Mouse (Mus musculus) hindbrain, embryonic 15.5 days (tissue): ENCODE measurements around the gene Lrfn3. TPM values are rescaled to one million over a fixed set of nuclear protein-coding genes. Genes with fewer than 3 reads are reported as not detected.

Experiments used
- ATAC-seq: fragments of 200-750 bp; cut with Nextera tagmentation; 2 replicates; pipeline ENCODE4 v1.8.0; 2017; ENCODE audit warnings: low read depth, moderate number of reproducible peaks, moderate TSS enrichment; ENCODE audit not compliant: low FRiP score
- H3K27ac ChIP-seq: fragments of 300-500 bp; sonication (generic); replicated peaks from 2 replicates; pipeline ENCODE4 v1.5.1; 2015; ENCODE audit warnings: mild to moderate bottlenecking, inconsistent platforms
- H3K27me3 ChIP-seq: fragments of 300-500 bp; sonication (generic); 2 replicates; pipeline ENCODE4 v1.6.1; 2015; ENCODE audit warnings: control low read depth, inconsistent platforms
- H3K36me3 ChIP-seq: fragments of 300-500 bp; sonication (generic); 2 replicates; pipeline ENCODE4 v1.6.1; 2015; ENCODE audit warnings: control low read depth, inconsistent platforms
- H3K4me1 ChIP-seq: fragments of 300-500 bp; sonication (generic); replicated peaks from 2 replicates; pipeline ENCODE4 v1.6.1; 2015; ENCODE audit warnings: control low read depth, inconsistent platforms
- H3K4me2 ChIP-seq: fragments of 300-500 bp; sonication (generic); 2 replicates; pipeline ENCODE4 v1.6.1; 2015; ENCODE audit warnings: moderate library complexity, mild to moderate bottlenecking, inconsistent platforms
- H3K4me3 ChIP-seq: fragments of 300-500 bp; sonication (generic); 2 replicates; pipeline ENCODE4 v1.5.1; 2015; ENCODE audit warnings: mild to moderate bottlenecking, inconsistent platforms
- H3K9ac ChIP-seq: fragments of 300-500 bp; sonication (generic); 2 replicates; pipeline ENCODE4 v1.6.1; 2015; ENCODE audit warnings: inconsistent platforms
- H3K9me3 ChIP-seq: fragments of 300-500 bp; sonication (generic); 2 replicates; pipeline ENCODE4 v1.6.1; 2016; ENCODE audit warnings: control low read depth, inconsistent platforms
- WGBS: fragments of 180-500 bp; shearing (Covaris S2); methylation state at CpG from one replicate; pipeline ENCODE4 v1.1.7; 2015; 5-methylcytosine and 5-hydroxymethylcytosine counted together
- polyA plus RNA-seq: library from polyadenylated mRNA; unstranded; fragments of >200 nt; fragmentation: Nextera tagmentation; extraction: Ambion mirVana; gene quantifications from 2 replicates; pipeline ENCODE4 v1.2.1, GENCODE M21; 2015

Lrfn3 gene
- polyA plus RNA-seq, 1 experiment from 2014 or later, result 15.7 TPM

DNA sequence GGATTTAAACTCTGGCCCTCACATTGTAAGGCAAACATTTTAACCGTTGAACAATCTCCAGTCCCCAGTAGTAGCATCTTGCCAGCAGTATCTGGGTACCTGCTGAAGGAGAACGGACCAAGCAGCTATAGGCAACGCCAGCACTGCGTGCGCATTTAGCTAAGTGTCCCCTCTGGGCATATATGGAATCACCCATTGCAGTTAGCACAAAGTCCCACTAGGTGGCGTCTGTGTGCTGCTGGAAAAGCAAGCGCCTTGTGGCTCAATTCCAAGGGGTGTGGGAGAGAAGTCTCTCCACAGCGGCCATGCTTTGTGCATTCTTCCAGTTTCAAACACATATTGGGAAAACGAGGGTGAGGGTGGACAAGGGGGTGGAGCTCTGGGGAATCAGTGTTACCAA is 26.2 kb downstream of the Lrfn3 start:
- Histone ChIP-seq H3K36me3 (no peaks in the 10 kb centered on the region), H3K4me2 (no peak overlapping the region; the same call in 1 of the 2 replicates), H3K27me3 (peaks cover 22% of the 10 kb centered on the region), H3K27ac (no peak overlapping the region), H3K9ac (no peak overlapping the region), H3K9me3 (no peaks in the 10 kb centered on the region), H3K4me3 (no peak overlapping the region), H3K4me1 (peaks cover 32% of the 10 kb centered on the region)
- WGBS, result under 1% methylated on average over 9 of the region's 9 CpGs
- peak; percentile 40; the same call in 1 of the 2 replicates for ATAC-seq

DNA sequence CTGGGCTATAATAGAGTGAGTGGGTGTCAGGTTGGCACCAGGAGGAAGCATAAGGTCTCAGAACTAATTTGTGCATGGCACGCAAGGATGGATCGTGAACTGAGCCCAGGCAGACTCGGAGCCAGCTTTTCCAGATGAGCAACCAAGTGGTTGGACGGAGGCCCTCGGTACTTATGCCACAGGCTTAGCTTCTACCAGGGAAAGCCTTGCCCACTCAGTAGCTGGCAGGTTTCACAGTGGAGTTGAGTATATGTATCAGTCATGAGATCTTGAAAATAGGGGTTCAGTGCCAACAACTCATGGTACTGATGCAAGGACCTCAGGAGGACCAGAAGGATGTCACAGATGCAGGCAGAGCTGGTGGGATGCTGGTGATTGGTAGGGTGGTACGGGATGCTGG is 26.9 kb downstream of the Lrfn3 start:
- Histone ChIP-seq H3K27ac (no peak overlapping the region), H3K4me2 (no peak overlapping the region), H3K4me1 (peaks cover 33% of the 10 kb centered on the region), H3K9me3 (no peaks in the 10 kb centered on the region), H3K36me3 (no peaks in the 10 kb centered on the region), H3K4me3 (no peak overlapping the region), H3K27me3 (peaks cover 22% of the 10 kb centered on the region), H3K9ac (no peak overlapping the region)
- no peak for ATAC-seq
- 68% methylated on average over 6 of the region's 6 CpGs for WGBS

DNA sequence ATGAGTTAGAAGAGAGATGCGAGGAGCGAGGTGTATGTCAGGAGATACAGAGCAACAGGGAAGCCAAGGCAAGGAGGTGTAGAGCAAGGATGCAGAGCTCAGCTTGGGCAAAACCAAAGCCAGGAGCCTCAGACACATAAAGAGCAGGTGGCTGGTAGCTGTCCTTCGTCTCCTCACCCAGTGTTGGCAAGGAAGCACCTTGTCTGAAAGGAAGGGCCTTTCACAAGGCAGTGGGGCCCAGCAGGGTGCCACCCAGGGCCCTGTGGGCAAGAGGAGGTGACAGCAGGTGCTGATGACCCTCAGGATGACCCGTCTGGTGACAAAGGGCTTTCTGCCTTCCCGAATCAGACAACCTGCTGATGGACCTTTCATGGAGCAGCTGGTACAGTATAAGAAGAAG is 28.0 kb downstream of the Lrfn3 start:
- no peak overlapping the region for H3K4me3 ChIP-seq
- H3K27me3 ChIP-seq, result peaks cover 22% of the 10 kb centered on the region
- H3K4me1 ChIP-seq, result peaks cover 33% of the 10 kb centered on the region
- no peak overlapping the region for H3K9ac ChIP-seq
- ATAC-seq, result no peak
- no peak overlapping the region for H3K27ac ChIP-seq
- no peak overlapping the region for H3K4me2 ChIP-seq
- no peaks in the 10 kb centered on the region for H3K36me3 ChIP-seq
- H3K9me3 ChIP-seq, result no peaks in the 10 kb centered on the region
- WGBS, result 60% methylated on average over 5 of the region's 5 CpGs

DNA sequence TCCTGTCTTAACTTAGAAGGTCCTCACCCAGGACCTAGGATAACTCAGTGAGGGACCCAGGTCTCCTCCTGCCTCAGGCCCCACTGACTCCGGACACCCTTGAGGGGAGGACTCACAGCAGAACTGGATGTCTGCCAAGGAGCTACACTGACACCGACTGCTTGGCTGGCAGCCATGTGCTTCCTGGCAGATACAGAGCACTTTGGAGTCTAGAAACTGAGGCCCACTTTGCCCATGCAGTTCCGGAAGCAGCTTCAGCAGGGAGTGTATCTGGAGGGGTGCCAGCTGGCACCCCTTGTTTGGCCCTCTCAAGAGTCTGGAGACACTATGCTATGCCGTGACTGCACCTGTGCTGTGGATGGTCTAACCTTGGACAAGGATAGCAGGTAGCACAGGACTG is 29.1 kb downstream of the Lrfn3 start:
- 38% methylated on average over 4 of the region's 4 CpGs for WGBS

DNA sequence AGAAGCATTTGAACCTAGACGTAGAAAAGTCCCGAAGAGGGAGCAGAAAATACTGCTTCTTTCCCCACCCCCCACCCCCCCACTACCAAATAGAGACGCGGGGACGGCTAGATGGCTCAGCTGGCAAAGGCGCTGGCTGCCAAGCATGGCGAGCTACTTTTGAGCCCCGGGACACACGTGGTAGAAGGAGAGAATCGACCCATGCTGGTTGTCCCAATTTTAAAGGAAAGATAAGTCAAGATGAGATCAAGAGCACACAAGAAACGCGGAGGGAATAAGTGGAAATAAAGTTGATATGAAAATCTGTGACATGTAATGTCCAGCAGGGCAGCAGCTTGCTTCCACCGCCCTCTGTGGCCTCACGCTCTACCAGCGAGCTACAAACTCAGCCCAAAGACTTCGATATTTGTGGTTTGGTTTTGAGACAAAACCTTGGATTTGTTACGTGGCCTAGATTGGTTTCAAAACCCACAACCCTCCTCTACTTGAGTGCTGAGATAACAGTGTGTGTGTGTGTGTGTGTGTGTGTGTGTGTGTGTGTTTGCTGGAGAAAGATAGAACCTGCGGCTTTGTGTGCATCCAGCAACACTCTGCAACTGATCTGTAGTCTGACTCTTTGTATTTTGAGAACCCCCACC is 29.8 kb downstream of the Lrfn3 start:
- peak overlapping the region; percentile 54 for H3K4me2 ChIP-seq
- no peak for ATAC-seq
- no peak overlapping the region for H3K27ac ChIP-seq
- peak overlapping the region; percentile 29; the same call in 1 of the 2 replicates for H3K4me3 ChIP-seq
- H3K36me3 ChIP-seq, result no peaks in the 10 kb centered on the region
- 59% methylated on average over 18 of the region's 18 CpGs for WGBS
- H3K4me1 ChIP-seq, result peaks cover 33% of the 10 kb centered on the region
- no peaks in the 10 kb centered on the region for H3K9me3 ChIP-seq
- H3K9ac ChIP-seq, result no peak overlapping the region
- peaks cover 17% of the 10 kb centered on the region for H3K27me3 ChIP-seq

More for the DNA sequence above, 29.1 kb downstream of the Lrfn3 start:
- H3K4me2 ChIP-seq, result no peak overlapping the region
- H3K9ac ChIP-seq, result no peak overlapping the region
- H3K4me3 ChIP-seq, result no peak overlapping the region
- peak overlapping the region; percentile 12; the same call in 1 of the 2 replicates for H3K27ac ChIP-seq
- H3K4me1 ChIP-seq, result peaks cover 33% of the 10 kb centered on the region
- peak; percentile 31; the same call in 1 of the 2 replicates for ATAC-seq
- no peaks in the 10 kb centered on the region for H3K9me3 ChIP-seq
- peaks cover 17% of the 10 kb centered on the region for H3K27me3 ChIP-seq
- H3K36me3 ChIP-seq, result no peaks in the 10 kb centered on the region

DNA sequence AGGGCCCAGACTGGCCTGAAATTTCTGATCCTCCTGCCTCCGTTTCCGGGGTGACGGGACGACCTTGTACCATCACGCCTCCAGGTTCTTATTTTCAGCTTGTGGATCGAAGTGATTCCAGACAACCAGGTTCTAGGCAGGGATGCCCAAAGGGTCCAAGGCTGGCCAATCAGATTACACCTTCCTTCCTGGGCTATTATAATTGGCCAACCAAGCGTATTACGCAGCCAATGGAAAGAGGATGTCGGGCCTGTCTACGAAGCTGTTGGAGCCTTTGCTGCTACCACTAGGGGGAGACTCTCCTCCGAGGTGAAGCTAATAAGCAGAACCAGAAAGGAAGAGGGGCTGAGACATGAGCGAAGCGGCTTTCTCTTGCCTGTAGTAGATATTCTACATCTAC is 30.7 kb downstream of the Lrfn3 start:
- peak; percentile 94 for ATAC-seq
- peak overlapping the region; percentile 29 for H3K4me3 ChIP-seq
- H3K4me1 ChIP-seq, result peaks cover 37% of the 10 kb centered on the region
- peaks cover 17% of the 10 kb centered on the region for H3K27me3 ChIP-seq
- H3K4me2 ChIP-seq, result peak overlapping the region; percentile 54
- H3K27ac ChIP-seq, result peak overlapping the region; percentile 50
- H3K9me3 ChIP-seq, result no peaks in the 10 kb centered on the region
- no peaks in the 10 kb centered on the region for H3K36me3 ChIP-seq
- no peak overlapping the region for H3K9ac ChIP-seq
- 4% methylated on average over 13 of the region's 13 CpGs for WGBS

DNA sequence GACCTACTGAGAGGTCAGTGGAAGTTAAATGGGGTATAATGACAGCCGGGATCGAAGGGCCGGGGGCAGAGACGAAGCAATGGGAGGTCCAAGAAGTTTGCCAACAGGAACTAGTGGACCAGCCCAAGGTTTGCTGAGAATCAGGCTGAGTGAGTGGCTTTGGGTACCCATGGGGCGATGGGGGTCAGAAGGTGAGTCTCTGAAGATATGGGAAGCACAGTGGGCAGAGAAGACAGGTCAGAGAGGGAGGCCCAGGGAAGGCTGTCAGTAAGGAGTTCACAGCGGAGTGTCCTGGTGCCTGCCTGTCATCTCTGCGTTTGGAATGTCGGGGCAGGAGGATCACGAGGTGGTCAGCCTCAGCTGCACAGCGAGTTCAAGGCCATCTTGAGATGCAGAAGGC is 34.2 kb downstream of the Lrfn3 start:
- Histone ChIP-seq H3K4me1 (peaks cover 21% of the 10 kb centered on the region), H3K4me2 (no peak overlapping the region), H3K9ac (no peak overlapping the region), H3K27ac (no peak overlapping the region), H3K36me3 (no peaks in the 10 kb centered on the region), H3K4me3 (no peak overlapping the region), H3K9me3 (no peaks in the 10 kb centered on the region), H3K27me3 (0 out of 2 replicates have a peak, but pooled peaks cover 2% of the 10 kb centered on the region)
- ATAC-seq, result no peak
- whole genome bisulfite sequencing, result 52% methylated on average over 10 of the region's 10 CpGs

DNA sequence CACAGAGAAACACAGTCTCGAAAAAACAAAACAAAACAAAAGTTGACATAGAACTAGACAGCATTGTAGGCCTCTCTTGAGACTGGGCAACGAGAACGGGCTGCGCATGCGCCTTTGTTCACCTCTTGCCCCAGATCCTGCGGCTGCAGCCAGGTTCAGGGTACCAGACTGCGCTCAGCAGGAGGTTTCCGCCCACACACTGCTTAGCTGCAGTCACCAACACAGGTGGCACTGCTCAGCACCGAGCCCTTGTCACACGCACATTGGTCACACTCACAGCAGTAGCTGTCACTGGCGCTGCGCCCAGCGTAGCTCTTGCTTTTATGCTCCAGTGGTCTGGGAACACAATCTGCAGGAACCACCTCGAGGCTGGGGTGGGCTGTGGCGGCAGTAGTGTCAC is 35.4 kb downstream of the Lrfn3 start:
- H3K9ac ChIP-seq, result no peak overlapping the region
- H3K27me3 ChIP-seq, result 0 out of 2 replicates have a peak, but pooled peaks cover 3% of the 10 kb centered on the region
- no peak overlapping the region for H3K4me2 ChIP-seq
- WGBS, result 45% methylated on average over 15 of the region's 15 CpGs
- H3K4me1 ChIP-seq, result peaks cover 17% of the 10 kb centered on the region
- H3K27ac ChIP-seq, result 0 out of 2 replicates have a peak overlapping the region, but pooled peaks have one; percentile 12
- no peaks in the 10 kb centered on the region for H3K36me3 ChIP-seq
- H3K9me3 ChIP-seq, result no peaks in the 10 kb centered on the region
- no peak for ATAC-seq
- no peak overlapping the region for H3K4me3 ChIP-seq

DNA sequence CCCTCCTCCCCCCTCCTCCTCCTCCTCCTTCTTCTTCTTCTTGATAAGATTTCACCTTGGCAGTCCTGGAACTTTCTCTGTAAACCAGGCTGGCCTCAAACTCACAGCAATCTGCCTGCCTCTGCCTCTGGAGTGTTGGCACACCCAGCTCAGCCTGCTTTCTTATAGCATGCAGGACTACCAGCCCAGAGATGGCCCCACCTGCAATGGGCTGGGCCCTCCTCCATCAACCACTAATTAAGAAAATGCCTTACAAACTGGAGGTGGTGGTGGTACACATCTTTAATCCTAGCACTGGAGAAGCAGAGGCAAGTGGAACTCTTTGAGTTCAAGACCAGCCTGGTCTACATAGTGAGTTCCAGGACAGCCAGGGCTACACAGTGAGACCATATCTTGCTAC is 36.1 kb downstream of the Lrfn3 start:
- H3K9me3 ChIP-seq, result no peaks in the 10 kb centered on the region
- H3K4me3 ChIP-seq, result no peak overlapping the region
- H3K4me2 ChIP-seq, result no peak overlapping the region
- H3K9ac ChIP-seq, result no peak overlapping the region
- 0 out of 2 replicates have a peak, but pooled peaks cover 3% of the 10 kb centered on the region for H3K27me3 ChIP-seq
- ATAC-seq, result no peak
- H3K36me3 ChIP-seq, result no peaks in the 10 kb centered on the region
- H3K27ac ChIP-seq, result no peak overlapping the region
- peaks cover 15% of the 10 kb centered on the region for H3K4me1 ChIP-seq

DNA sequence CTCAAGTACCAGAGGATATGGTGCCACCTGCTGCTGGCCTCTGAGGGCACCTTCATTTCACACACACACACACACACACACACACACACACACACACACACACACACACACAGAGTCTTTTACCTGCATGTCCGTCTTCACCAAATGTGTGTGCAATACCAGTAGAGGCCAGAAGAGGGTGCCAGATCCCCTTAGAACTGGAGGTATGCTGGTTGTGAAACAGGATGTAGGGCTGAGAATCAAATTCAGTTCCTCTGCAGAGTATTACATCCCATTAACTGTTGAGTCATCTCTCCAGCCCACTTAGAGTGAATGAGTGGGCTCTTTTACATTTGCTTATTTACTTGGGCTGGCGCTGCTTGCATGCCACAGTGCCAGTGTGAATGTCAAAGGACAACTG is 37.2 kb downstream of the Lrfn3 start:
- 39% methylated on average over 2 of the region's 2 CpGs for WGBS
- H3K9ac ChIP-seq, result no peak overlapping the region
- ATAC-seq, result no peak

DNA sequence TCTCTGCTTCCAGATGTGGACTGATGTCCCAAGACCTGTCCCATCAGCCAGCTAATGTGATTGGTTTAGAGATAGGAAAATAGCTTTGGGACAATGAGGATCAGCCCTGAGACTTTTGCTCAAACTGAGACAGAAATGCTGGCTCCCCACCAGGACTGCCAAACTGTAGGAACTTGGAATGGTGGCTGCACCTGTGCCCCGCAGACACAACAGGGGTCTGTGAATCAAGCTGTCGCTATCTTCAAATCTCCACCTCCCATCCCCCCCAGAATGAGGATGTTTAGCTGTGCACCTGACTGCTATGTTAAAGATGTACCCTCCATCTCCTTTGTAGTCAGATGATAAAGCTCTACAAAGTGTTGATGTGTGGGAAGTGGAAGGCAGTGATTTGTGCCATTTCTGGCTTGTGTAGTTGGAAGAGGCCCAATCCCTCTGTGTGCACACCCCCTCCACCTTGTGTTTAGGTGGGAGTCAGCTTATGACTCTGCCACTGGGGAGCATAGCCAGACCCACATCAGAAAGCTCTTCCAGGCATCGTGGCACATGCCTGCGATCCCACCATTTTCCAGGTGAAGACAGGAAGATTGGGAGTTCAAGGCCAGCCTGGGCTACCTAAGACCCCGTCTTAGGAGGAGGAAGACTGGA is 38.1 kb downstream of the Lrfn3 start:
- Histone ChIP-seq H3K9ac (no peak overlapping the region), H3K27me3 (0 out of 2 replicates have a peak, but pooled peaks cover 3% of the 10 kb centered on the region), H3K9me3 (no peaks in the 10 kb centered on the region), H3K4me1 (peaks cover 21% of the 10 kb centered on the region), H3K36me3 (no peaks in the 10 kb centered on the region), H3K27ac (no peak overlapping the region), H3K4me2 (no peak overlapping the region), H3K4me3 (no peak overlapping the region)
- 86% methylated on average over 5 of the region's 5 CpGs for WGBS
- no peak for ATAC-seq

More for the DNA sequence above, 37.2 kb downstream of the Lrfn3 start:
- Histone ChIP-seq H3K4me3 (no peak overlapping the region), H3K4me2 (no peak overlapping the region), H3K36me3 (no peaks in the 10 kb centered on the region), H3K4me1 (peaks cover 21% of the 10 kb centered on the region), H3K27ac (no peak overlapping the region), H3K9me3 (no peaks in the 10 kb centered on the region), H3K27me3 (0 out of 2 replicates have a peak, but pooled peaks cover 3% of the 10 kb centered on the region)

DNA sequence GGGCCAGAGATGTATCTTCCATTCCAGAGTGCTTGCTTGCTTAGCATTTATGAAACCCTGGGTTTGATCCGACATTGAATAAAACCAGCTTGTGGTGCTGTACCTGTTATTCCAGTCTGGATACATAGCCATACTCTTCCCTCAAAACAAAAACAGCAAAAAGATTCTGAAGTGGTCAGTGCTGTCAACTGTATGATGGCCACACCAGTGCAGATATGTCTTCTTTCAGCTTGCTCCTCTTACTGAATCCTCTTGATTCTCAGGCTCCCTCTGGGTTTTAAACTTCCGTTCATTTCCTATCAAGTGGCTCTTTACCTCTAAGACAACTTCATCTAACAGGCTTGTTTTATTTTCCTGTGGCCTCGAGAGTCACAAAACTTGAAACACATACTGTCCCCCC is 38.8 kb downstream of the Lrfn3 start, which contains the start of gene Sdhaf1:
Sdhaf1 (minus strand) TSS at position 101 of the 400 bp plus-strand sequence.
- Histone ChIP-seq H3K27me3 (0 out of 2 replicates have a peak, but pooled peaks cover 3% of the 10 kb centered on the region), H3K4me3 (peak within 1 kb of the TSS; percentile 95), H3K9ac (0 out of 2 replicates have a peak within 1 kb of the TSS, but pooled peaks have one; percentile 95), H3K4me2 (peak within 1 kb of the TSS; percentile 91), H3K27ac (peak within 1 kb of the TSS; percentile 88; the same call in 1 of the 2 replicates), H3K4me1 (peaks cover 21% of the 10 kb centered on the region), H3K9me3 (no peaks in the 10 kb centered on the region), H3K36me3 (no peaks in the 10 kb centered on the region)
- ATAC-seq, result no peak
- WGBS, result 83% methylated on average over 3 of the region's 3 CpGs
